Mouse (Mus musculus) ES-Bruce4 (cell line): ENCODE measurements around the gene Batf.

Experiments
- CTCF ChIP-seq: IDR thresholded peaks from one replicate; pipeline ENCODE4 v1.8.1; 2011; ENCODE audit warnings: low read depth, low read length
- EP300 ChIP-seq: IDR thresholded peaks from 2 replicates; pipeline ENCODE4 v1.6.1; 2011; ENCODE audit warnings: low read depth, low read length; ENCODE audit not compliant: insufficient read depth
- POLR2A ChIP-seq: IDR thresholded peaks from one replicate; pipeline ENCODE4 v1.8.1; 2011; ENCODE audit warnings: low read length; ENCODE audit not compliant: insufficient read depth

DNA sequence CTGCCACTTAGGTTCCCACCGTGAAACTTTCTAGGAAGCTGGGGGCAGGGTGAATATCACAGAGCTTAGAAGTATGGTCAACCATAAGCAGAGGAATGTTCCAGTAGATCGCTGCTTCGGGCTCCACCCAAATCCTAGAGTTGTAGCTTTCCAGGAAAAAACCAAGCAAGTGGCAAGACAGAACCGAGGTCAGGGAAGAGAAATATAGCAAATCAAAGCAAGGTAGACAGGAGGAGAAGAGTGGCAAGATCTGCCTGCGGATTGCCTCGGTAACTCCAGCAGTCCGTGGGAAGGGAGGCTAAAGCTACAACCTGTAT lies 706 bp downstream of the Batf start:
- no peak for TF ChIP-seq POLR2A
- no peak for TF ChIP-seq CTCF
- TF ChIP-seq EP300, result no peak
